Mouse (Mus musculus): ENCODE results near the gene Ephb1.

The Ephb1 gene

DNA sequence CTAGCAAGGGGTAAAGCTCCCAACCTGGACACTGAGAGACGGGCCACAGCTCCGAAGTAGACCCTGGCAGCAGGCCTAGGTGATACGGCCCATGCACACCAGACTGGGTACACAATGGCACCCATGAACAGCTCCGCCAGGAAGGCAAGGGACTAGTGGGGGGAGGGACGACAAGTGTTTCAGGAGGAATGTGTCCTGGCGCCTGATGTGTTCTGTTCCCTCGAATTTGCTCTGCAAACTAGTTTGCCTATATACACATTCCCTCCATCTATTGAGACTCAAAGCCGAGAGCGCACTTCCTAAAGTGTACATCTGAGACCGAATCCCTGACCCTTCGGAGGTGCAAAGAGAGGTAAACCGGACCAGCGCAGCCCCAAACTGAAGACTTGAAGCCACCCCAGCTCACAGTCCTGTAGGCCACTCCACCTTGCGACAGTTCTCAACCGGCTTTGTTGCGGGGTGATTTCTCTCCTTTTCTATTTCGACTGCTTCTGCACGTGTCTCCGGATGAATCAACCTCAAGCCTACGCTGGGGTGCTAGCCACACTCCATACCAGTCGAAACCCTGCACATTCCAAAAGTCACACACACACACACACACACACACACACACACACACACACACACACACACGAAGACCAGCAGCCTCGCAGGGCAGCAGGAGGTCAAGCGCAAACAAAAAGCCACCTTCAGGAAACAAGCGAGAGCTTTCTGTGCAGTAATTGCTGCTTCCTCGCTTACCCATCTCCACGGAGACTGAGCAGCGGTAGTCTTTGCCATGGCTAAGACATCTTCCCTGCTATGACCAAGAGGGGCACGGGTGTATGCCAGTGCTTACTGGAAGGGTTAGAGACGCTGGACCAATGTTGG lies 2.1 kb downstream of the Ephb1 start:
- peak; percentile 40 for DNase-seq (ENCODE audit: low spot score)

DNA sequence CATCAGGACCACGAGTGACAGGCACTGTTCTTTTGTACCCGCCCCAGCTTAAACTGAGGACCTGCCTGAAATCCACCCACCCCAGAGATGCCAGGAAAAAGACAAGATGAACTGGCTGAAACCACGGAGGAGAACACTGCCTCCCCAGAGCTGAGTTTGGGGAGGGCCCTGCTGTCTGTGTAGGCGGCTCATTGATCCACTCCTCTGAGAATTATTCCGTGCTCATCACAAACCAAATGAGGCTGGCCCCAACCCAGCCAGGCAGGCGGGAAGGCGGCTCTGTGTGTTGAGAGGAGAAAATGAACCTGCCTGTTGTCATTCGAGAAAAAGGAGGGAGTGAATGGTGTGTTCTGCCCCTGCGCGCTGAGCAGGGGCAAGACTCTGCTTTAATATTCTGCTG lies 2.8 kb downstream of the Ephb1 start:
- DNase-seq (ENCODE audit: low spot score) = peak; percentile 15

DNA sequence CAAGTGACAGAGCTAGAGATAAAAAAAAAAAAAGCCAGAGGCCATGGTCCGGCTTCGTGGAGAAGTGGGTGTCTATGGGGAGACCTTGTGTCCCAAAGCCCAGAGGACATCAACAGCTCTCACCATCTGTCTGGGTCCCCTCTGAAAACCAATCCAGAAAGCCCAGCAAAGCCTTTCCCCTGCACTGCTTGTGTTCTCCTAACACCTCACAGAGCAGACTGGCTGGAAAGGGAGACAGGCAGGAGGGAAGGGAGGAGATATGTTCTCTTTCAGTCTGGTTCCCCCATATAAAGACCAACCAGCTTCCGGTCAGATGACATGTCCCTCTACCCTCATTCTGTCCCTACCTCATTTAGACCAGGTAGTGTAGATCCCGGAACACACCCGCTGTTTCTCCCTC lies 3.3 kb downstream of the Ephb1 start:
- no peak for DNase-seq (ENCODE audit: low spot score)

DNA sequence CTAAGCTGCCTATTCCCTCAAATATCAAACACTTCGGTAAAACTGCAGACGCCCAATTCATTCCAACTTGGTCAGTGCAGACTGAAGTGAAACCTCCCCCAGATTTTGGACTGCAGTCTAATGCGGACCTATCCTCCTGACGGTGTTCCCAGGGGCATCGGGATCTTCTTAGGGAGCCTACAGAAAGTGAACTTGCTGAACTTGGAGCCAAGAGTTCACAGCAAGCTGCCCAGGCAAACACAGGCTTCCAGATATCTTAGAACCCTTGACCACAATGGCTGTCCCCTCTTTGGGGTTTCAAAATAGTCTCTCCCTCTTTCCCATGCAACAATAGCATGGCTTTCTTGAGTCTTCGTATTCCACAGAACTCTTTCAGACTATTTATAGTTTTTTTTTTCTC lies 3.8 kb downstream of the Ephb1 start:
- DNase-seq (ENCODE audit: low spot score) = no peak

DNA sequence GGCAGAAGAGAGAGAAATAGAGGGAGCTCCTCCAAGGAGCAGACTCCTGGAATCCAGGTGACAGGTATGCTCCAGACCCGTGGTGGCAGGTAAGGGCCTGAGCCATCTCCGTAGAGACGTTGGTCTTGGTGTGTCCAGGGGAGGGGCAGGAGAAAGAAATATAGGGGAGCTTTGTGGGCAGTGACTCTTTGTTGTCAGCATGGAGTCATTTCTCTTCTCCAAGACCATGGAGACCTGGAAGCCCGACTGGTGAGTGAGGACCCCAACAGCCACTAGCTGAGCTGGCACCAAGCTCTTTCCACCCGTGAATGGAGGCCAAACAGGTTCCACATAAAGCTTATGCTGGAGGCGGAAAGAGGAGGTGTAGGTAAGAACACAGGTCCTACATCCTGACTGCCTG lies 4.4 kb downstream of the Ephb1 start:
- no peak for DNase-seq (ENCODE audit: low spot score)

DNA sequence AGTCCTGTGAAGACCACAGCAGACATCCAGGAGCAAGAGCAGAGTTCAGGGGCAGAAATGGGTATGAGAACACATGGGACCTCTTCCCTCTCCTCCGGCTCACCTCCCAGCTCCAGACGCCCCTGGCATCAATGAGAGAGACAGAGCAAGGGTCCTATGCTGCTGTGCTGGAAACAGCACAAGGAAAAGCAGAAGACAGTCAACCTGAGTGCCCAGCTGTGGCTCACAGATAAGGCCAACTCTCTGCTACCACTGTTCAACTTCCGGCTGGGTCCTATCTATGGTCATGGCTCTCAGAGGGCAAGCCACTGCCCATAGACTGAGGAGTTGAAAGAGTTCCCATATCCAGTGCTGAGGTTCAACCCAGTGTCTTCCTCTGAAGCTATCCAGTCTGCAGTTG lies 7.7 kb downstream of the Ephb1 start:
- DNase-seq (ENCODE audit: low spot score) = no peak

DNA sequence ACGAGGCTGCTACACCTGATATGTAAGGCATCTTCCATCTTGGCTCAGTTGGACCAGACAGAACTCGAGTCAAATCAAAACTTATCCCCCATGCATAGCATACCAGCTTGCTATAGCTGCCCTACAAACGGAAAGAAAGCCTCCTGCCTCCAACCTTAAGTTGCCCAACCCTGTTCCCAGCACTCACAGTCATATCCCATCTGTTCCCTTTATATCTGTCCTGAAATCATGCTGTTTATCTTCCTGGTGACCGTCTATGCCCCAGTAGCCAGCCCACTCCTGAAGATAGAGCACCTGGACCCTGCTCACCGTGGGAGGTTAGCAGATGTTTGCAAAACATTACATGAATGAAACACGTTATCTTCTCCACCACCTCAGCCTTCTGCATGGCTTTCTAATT lies 9.0 kb downstream of the Ephb1 start:
- no peak for DNase-seq (ENCODE audit: low spot score)

DNA sequence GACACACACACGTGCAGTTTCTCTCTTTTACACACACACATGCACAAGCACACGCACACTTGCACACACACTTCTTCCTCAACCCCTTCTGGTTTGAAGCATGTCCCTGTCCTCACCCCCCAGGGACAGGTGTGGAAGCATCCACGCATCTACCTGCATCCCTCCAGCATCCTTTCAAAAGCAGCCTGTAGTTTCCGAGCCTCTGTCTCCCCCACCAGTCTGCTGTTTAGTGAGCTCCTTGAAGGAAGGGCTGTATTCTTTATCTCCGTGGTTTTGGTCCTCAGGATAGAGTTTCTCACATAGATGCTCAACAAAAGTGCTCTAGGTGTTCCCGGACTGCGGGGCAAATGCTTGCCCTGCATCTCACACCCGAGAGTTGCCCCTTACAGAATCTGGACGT lies 9.4 kb downstream of the Ephb1 start:
- DNase-seq (ENCODE audit: low spot score) = no peak

DNA sequence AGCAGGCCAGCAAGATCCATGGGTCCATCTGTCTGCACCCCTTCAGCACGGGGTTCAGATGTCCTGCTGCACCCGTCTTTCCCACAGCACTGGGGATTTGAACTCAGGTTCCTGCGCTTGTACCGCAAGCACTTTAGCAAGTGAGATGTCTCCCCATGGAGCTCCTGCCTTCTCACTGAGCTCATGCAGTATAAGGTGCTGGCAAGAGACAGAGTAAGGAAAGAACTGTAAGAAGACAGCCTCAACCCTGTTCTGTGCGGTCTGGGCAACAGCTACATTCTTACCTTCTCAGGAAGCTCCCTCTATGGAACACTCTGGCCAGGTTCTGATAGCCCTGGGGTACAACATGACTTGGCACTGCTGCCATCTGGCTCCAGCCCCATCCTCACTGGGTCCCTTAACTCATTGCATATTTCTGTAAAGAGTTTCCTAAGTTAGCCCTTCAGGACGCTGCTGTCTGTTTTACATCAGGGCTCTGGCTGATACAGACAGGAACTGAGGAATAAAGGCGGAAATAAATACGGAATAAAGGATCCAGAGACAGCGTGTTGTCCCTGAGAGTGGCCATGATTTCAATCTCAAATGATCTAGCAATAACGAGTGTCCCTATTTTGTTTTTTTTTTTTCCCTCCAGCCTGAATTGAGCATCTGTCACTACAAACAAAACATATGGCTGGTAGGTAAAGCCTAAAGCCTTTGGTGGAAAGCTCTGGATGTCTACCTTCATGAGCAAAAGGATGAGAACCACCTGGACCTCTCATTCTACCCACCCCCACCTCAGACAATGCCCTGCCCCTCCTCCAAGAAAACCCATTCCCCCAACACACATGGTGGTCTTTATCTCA lies 10.2 kb downstream of the Ephb1 start:
- no peak for DNase-seq (ENCODE audit: low spot score)

DNA sequence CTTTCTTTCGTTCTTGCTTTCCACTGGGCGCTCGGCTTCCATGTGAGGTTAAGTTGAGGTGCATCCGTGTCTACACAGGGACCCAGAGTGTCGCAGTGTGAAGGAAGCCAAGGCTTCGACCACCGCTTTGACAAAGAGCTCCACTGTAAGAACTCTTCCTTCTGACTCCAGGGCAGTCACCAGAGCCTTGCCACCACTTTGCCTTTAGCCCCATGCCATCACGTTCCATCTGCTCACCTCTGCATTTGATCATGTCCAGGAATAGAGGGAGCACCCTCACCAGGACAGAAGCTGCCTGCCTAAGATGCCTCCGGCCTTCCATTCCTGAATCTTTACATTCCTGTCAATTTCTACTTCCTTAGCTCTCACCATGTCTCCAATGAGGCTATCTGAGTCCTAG lies 11.4 kb downstream of the Ephb1 start:
- no peak for DNase-seq (ENCODE audit: low spot score)

DNA sequence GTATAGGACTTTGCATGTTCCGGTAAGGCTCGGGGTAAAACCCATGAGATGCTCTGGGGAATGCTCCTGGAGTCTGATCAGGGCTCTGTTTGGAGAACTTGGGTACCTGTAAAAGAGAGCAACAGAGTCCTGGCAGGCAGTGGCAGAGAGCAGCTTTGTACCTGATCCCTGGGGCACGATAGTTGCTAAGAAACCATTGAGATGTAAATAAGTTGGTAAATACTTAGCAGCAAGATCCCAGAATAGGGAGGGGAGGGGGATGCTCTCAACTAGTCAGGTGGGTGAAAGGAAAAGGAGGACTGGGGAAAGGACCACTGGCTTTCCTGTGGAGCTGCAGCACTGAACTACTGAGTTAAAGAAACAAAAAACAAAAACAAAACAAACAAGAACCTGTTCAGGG lies 12.5 kb downstream of the Ephb1 start:
- no peak for DNase-seq (ENCODE audit: low spot score)

DNA sequence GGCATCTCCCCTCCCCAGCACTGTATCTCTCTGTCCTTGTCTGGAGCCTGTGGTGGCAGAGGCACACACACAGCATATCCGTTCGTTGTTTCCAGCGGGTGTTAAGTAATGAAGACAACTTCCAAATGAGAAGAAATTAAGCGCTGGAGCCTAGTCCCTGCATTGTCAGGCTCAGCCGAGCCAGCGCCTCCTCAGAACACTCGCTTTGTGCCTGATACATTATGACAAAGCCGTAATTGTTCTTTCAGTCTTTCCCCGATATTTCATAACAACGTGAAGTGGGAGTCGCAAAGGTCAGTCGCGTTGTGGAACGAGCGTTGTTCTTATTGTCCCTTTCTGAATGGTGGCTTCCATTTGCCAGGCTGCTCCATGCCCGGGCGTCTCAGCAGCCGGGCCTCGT lies 13.7 kb downstream of the Ephb1 start:
- DNase-seq (ENCODE audit: low spot score) = no peak

DNA sequence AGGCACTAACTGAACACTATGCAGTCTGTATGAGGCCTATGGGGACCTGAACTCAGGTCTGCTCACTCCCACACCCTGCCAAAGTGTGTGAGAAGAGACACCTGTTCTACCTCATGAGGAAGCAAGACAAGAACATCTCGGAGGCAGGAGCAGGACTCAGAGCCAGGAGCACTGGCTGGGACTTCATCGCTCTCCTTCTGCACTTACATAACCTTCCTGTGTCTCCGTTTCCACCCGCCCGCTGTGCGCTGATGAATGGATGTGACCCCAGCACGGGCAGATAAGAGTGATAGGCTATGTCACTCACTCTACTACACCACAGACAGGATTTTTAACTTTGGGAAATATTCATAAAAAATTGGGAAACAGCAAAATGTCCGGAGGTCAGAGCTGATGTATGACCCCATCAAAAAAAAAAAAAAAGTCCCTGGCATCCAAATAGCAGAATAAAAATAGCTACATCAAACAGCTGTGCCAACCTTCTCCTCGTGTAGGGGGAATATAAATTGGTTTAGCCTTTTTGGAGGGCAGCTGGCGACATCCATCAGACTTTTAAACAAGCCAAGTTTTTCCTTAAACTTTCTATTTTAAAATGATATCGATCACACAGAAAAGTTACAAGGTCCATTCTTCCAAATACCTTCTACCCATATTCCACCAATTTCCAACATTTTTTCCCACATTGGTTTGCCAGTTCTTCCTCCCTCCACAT lies 18.8 kb downstream of the Ephb1 start:
- DNase-seq (ENCODE audit: low spot score) = no peak

DNA sequence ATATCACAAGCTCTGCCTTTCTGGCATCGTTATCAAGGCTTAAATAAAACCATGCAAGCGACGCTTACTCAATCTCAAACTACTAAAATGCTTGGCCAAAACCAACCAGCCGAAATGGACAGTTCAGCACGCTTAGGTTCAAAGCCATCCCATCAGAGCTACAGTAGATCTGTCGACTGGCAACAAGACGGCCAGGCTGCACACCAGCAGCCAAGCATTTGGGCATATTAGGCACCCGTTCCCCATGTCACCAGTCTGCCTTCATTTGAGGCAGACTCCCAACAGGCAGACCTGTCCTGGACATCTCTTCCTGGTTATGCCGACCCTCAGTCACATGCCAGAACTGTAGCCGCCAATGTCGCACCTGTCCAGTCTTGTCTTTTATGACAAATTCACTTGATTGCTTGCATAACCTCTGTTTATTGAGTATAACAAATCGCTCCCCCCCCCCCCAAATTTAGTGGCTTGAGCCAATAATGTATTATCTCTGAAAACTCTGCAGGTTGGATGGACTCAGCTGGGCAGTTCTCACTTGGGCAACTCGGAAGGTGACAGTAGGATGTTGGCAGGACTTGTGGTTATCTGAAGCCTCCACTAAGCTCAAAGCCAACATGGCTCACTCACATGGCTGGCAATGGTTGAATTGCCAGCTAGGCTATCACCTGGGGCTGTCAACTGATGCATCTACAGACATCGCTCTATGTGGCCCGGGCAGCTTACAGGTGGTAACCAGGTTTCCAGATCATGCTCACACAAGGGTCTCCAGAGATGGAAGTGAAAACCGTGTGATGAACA lies 24.0 kb downstream of the Ephb1 start:
- DNase-seq (ENCODE audit: low spot score) = no peak

DNA sequence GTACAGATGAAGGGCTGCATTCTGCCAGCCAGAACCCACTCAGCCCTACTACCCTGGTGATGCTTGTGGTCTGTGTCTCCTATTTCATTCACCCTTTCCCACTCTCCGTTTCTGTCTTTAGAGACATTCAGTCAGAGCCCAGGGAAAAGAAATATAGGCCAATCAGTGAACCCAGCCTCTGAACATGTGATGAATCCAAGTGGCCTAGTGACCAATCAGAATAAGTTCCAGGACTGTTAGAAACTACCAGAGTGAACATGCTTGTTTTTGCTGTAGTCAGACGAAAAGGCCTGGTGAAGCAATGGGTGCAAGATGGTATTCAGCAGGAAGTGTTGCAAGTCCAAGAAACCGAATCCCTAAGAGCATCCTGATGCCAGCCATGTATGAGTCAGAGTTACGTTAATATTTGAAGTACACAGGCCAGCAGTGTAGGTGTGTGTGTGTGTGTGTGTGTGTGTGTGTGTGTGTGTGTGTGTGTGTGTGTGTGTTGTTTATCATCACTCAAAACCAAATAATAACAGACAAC lies 26.8 kb downstream of the Ephb1 start:
- no peak for DNase-seq (ENCODE audit: low spot score)

DNA sequence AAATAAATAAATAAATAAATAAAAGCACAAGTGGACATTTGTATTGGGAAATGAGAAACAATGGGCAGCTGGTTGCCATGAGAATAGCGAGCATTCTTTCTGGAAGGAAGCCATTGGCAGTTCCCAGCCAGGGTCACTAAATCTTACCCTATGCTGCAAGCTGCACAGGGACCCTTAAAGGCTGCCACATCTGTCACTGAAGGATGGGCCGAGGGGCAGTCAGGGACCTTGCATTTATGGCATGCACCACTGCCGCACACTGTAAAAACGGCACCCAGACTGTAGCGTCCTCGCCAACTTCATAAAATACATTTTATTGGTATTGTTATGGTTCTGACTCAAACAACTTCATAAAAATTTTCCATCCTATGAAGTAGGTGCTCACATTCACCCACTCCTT lies 39.1 kb downstream of the Ephb1 start:
- DNase-seq (ENCODE audit: low spot score) = no peak

DNA sequence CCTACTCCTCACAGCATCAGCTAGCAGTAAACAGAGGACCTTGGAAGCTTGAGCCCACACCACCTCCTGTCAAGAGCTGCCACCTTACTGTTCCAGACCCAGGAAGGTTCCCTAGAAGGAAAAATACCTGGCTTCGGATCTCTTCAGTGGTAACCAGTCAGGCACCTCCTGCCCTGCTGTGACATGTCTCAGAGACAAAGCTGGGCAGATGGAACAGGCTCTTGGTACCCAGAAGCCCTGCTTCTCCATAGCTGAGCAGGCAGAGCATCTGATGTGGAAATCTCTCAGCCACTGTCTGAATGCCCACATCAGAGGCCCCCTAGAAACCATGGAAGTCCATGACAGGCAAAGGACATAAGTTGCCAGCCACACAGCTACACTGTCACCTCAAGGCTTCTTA lies 39.7 kb downstream of the Ephb1 start:
- no peak for DNase-seq (ENCODE audit: low spot score)

DNA sequence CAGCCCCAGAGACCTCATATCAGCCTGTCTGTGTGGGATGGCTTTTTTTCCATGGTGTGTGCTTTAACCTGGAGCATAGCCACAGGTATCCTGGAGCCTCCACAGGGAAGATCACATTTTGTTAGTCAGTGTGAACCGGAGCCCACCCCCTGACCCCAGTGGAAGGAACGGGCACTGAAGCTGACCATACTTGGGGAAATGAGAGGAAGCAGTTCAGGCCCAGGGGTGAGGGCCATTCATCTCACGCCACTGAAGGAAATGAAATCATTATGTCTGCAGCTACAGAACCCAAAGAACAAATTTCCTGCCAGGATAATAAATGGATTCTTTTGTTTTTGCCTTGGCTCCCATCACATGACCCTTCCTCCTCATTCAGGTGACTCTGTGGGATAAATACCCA lies 44.1 kb downstream of the Ephb1 start:
- peak; percentile 48 for DNase-seq (ENCODE audit: low spot score)

DNA sequence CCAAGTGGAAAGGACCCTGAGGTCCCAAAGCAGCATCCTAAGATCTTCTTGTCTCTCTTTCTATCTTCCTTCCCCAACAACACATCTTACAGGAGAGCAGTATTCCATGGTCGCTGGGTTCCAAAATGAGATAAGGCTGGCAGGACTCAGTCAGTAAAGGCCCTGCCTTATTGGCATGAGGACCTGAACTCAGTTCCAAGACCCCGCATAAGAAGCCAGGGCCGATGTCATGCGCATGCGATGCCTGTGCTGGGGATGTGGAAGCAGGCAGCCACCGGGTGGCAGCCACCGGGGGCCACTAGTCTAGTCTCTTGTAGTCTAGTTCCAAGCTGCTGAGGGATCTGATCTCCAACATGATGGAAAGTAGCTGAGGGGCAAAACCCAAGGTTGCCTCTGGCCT lies 45.2 kb downstream of the Ephb1 start:
- DNase-seq (ENCODE audit: low spot score) = no peak

DNA sequence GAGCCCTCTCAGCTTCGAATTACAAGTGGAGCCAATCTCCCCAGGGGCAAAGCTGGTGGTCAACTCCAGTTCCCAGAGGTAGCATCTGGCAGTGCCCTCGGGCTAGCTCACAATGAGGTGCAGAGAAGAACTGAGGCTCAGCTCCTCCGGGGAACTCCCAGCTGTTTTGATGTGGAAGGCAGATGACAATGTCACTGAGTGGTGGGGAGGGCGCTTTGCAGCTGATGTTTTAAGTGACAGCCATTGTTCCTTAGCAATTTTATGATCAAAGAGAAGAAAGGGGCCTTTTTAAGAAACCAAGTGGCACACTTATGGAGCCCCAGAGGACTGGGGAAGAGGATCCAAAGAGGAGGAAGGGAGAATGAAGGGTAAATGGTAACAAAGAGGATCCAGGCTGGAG lies 46.8 kb downstream of the Ephb1 start:
- no peak for DNase-seq (ENCODE audit: low spot score)

DNA sequence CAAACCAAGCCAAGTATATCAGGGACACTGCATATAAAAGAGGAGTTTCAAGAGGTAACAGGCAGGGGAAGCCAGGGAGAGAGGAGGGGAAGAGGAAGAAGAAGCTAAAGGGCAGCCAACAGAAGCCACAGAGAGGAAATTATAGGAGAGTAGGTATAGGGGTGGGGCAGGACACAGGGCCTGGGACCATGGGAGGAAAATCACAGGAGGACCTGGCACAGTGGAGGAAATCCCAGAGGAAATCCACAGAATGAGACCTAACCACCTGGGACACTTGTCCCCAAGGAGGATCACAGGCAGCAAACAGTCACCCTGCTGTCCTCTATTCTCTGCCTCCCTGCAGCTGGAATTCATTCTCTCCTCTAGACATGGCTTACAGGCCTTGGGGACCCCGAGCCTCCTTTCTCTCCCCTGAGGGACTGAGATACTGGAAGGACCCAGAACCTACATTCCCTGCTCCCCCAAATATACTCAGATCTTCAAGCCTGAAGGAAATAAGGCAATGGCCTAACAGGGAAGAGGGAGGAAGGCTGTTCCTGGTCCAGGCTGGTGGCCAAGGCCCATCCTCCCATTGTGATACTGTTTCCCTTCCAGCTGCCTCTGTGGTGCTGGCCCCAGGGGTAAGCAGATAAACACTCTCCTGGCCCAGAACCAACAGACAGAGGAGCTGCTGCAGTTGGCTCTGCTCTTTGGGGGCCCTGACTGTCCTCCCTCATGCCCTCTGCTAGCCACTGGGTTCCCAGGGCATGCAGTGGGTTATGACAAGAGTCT lies 47.7 kb downstream of the Ephb1 start:
- no peak for DNase-seq (ENCODE audit: low spot score)

Measured in embryo, embryonic 10.5 days (tissue).